Mouse (Mus musculus): Measurements from ENCODE around the gene Abca12.

- TF ChIP-seq CTCF (IDR thresholded peaks at IDR 0.05; ENCODE audit: low read depth, low read length) (no peak), POLR2A (IDR thresholded peaks at IDR 0.05; ENCODE audit: borderline replicate concordance, low read depth, low read length) (no peak)
Observed at GRCm38 (mm10) chr1:71447424-71447823, 32.7 kb upstream of the Abca12 start.

All from bone marrow macrophage, adult 2 months (primary cell).